Mouse (Mus musculus) left cerebral cortex, postnatal 25 days (tissue): ENCODE data around the gene Nfya. TPM values are rescaled to one million over a fixed set of nuclear protein-coding genes. Genes with fewer than 3 reads are reported as not detected.
A peak's percentile ranks its signal among the peaks of the same experiment; 100 is the strongest.

ENCODE experiments used
- DNase-seq, 2 experiments: peaks; one replicate each; pipeline ENCODE4 v3.0.0; 2022; ENCODE audit warnings: low spot score in 2 of 2, mixed read lengths in 1 of 2
- intact Hi-C: fragments of 180-260 bp; cut with DNase I; formaldehyde crosslinking; loops from one replicate; pipeline ENCODE4 v1.15.1; 2025
- total RNA-seq, 2 experiments: library from RNA; stranded (reverse); gene quantifications; 2 replicates each; pipeline ENCODE4 v1.2.3; 2021

Nfya gene
- total RNA-seq, 2 experiments from 2014 or later, result 27.5 to 31.8 TPM

GRCm38 (mm10) chr17:48407910-48408525, 1.7 kb downstream of the Nfya start:
- no peak for DNase-seq
- intact Hi-C loops, result loop anchor here (5.0 to 10.0 kb wide), 4 partner anchors 61 to 533 kb away; partner anchors contain the start of gene Trem2

DNA sequence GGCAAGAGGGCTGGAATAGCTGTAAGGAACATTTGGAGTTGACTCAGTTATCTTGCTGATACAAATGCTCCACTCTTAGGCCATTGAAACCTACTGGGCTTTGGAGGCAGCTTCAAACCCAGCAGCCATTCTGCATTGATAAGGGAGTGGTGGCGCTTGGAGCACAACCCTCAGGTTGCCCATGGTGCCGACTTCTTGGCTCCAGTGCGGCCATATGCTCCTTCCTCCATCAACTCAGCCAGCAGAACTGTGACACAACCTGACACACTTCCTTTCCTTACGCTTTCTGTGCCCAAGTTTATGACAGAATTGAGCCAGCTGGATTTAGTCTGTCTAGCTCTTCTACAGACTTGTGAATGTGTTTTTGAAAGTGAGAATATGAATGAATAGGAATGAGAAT, 2.6 kb downstream of the Nfya start:
- intact Hi-C loops, result loop anchor here (5.0 to 10.0 kb wide), 4 partner anchors 60 to 532 kb away; partner anchors contain the start of gene Trem2
- peak in 1 of 2 experiments; percentile 73 for DNase-seq

- intact Hi-C loops, result loop anchor here (5.0 to 10.0 kb wide), 4 partner anchors 57 to 530 kb away; partner anchors contain the start of gene Trem2
Measured at GRCm38 (mm10) chr17:48404706-48405105, 5.0 kb downstream of the Nfya start.

GRCm38 (mm10) chr17:48403848-48404247, 5.9 kb downstream of the Nfya start:
- DNase-seq, result no peak
- intact Hi-C loops, result loop anchor here (10.0 kb wide), 1 partner anchor 529 kb away; no protein-coding TSS in a partner anchor

More at GRCm38 (mm10) chr17:48404706-48405105, 5.0 kb downstream of the Nfya start:
- no peak for DNase-seq

DNA sequence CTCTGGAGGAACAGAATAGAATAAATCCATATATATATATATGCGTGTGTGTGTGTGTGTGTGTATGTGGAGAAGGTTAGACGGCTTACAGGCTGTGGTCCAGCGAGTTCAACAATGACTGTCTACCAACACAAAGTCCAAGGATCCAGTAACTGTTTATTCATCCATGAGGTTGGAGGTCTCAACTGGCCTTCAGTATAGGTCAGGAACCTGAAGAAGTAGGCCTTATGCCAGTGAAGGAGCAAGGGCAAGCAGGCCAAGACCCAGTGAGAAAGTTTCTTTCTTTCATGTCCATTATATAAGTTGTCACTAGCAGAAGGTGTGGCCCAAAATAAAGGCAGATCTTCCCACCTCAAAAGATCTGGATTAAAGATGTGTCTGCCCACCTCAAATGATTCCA, 7.0 kb downstream of the Nfya start:
- intact Hi-C loops, result loop anchor here (10.0 kb wide), 1 partner anchor 528 kb away; no protein-coding TSS in a partner anchor
- no peak for DNase-seq

GRCm38 (mm10) chr17:48401710-48402109, 8.0 kb downstream of the Nfya start:
- intact Hi-C loops, result loop anchor here (10.0 kb wide), 1 partner anchor 527 kb away; no protein-coding TSS in a partner anchor

GRCm38 (mm10) chr17:48392616-48393015, 17.1 kb downstream of the Nfya start:
- intact Hi-C loops, result loop anchor here (1.0 to 5.0 kb wide), 3 partner anchors 19 to 115 kb away; no protein-coding TSS in a partner anchor
- peak; percentile 56 to 94 for DNase-seq

More at GRCm38 (mm10) chr17:48401710-48402109, 8.0 kb downstream of the Nfya start:
- DNase-seq, result no peak

DNA sequence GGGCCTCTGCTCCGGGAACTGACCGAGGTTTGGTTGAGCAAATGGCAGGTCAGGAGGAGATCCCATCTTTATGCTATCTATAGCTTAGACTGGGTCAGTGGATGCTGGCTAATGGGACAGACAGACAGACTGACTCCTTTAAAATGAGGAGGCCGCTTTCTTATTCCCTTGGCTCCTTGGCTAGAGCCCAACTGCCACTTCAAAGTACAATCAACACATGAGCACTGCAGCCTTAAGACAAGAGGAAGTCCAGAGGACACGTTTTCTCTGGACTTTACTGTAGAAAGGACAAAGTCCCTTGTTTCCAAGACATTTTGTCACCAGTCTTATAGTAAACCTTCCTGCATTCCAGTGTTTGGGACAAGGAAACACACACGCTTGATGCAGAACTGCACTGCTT, 18.3 kb downstream of the Nfya start:
- DNase-seq, result no peak
- intact Hi-C loops, result loop anchor here (5.0 kb wide), 2 partner anchors 64 to 114 kb away; no protein-coding TSS in a partner anchor

DNA sequence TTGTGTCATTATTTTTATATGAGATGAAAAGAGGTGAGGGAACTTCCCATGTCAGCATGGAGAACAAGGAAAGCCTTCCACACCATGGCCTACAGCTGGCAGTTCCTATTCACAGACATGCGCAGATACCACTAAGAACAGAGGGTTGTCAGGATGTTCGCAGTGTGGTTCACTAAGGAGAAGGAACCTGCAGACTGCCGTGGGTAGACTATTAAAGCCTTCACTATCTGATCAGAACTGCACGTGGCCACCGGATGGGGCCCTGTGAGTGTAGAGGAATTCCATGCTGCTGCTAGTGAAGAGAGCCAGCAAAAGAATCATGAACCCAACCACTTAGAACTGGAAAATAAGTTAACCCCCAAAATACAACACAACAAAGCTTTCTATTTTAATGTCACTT, 20.3 kb downstream of the Nfya start:
- DNase-seq, result no peak
- intact Hi-C loops, result no loop called here

- intact Hi-C loops, result no loop called here
Measured at GRCm38 (mm10) chr17:48388666-48389065, 21.0 kb downstream of the Nfya start.

GRCm38 (mm10) chr17:48385786-48386461, 23.8 kb downstream of the Nfya start:
- no peak for DNase-seq
- intact Hi-C loops, result no loop called here

More at GRCm38 (mm10) chr17:48388666-48389065, 21.0 kb downstream of the Nfya start:
- DNase-seq, result no peak

- DNase-seq, result no peak
- intact Hi-C loops, result no loop called here
Measured at GRCm38 (mm10) chr17:48379050-48379449, 30.7 kb downstream of the Nfya start.

GRCm38 (mm10) chr17:48376102-48376501, 33.6 kb downstream of the Nfya start:
- peak in 1 of 2 experiments; percentile 83 for DNase-seq

DNA sequence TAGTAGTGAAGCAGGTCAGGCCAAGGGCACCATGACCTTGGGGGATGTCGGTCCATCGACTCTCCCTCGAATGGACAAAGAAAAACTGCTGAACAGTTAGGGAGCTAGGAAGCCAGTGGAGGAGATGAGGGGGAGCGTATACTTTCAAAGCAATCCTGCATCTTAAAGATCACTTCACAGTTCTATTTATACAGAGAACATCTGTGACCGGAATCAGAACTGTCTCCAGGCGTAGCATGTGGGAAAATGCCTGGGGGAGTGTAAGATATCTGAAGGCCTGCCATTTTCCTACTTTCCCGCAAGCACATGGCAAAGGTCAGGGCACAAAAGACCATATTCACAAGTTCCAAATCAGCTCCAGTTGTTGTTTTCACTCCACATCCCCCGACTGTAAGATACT, 36.7 kb downstream of the Nfya start:
- peak; percentile 38 to 84 for DNase-seq
- intact Hi-C loops, result loop anchor here (1.0 kb wide), 2 partner anchors 19 to 36 kb away; partner anchors contain the start of gene Nfya

More at GRCm38 (mm10) chr17:48376102-48376501, 33.6 kb downstream of the Nfya start:
- intact Hi-C loops, result loop anchor here (1.0 kb wide), 1 partner anchor 50 kb away; no protein-coding TSS in a partner anchor

DNA sequence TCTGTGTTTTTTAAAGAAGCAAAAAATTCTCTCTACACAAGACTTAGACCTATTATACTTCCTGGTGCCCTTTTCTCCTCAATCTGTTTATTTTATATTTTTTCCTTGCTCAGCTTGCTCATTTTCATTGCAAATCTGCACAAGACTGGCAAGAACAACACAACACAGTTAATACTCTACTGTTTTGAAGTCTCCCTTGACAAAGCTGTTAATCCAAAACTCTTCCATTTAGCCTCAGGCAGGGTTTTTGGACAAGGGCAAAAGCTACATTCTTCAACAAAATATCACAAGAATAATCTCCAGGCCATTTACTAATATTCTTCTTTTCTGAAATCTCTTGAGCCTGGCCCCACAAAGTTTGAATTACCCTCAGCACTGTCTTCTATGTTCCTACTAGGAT, 38.1 kb downstream of the Nfya start:
- intact Hi-C loops, result no loop called here
- DNase-seq, result no peak

- no peak for DNase-seq
- intact Hi-C loops, result no loop called here
Measured at GRCm38 (mm10) chr17:48366806-48367205, 42.9 kb downstream of the Nfya start.

- DNase-seq, result no peak
- intact Hi-C loops, result no loop called here
Measured at GRCm38 (mm10) chr17:48365511-48366155, 44.1 kb downstream of the Nfya start.

GRCm38 (mm10) chr17:48363421-48363965, 46.2 kb downstream of the Nfya start:
- peak in 1 of 2 experiments; percentile 27 for DNase-seq
- intact Hi-C loops, result no loop called here

- DNase-seq, result peak; percentile 40 to 61
- intact Hi-C loops, result no loop called here
Measured at GRCm38 (mm10) chr17:48362966-48363365, 46.7 kb downstream of the Nfya start.
